Mouse (Mus musculus) lung, adult 18-20 months (tissue): Measurements from ENCODE around the gene Dhrs3.
A peak's percentile ranks its signal among the peaks of the same experiment; 100 is the strongest.

Source experiments
- DNase-seq, 2 experiments: peaks; one replicate each; pipeline ENCODE4 v3.0.0; 2022; ENCODE audit warnings: mixed read lengths in 2 of 2

Gene Dhrs3

GRCm38 (mm10) chr4:144942433-144942832, 49.8 kb downstream of the Dhrs3 start:
- DNase-seq, result no peak

GRCm38 (mm10) chr4:144943273-144943672, 50.6 kb downstream of the Dhrs3 start:
- DNase-seq, result no peak

- peak; percentile 81 to 88 for DNase-seq
Measured at GRCm38 (mm10) chr4:144947738-144948390, 55.2 kb downstream of the Dhrs3 start.

GRCm38 (mm10) chr4:144949441-144950326, 57.1 kb downstream of the Dhrs3 start:
- DNase-seq, result peak; percentile 85 to 91

- no peak for DNase-seq
Measured at GRCm38 (mm10) chr4:144950327-144950711, 57.7 kb downstream of the Dhrs3 start.

GRCm38 (mm10) chr4:144950883-144951282, 58.3 kb downstream of the Dhrs3 start:
- no peak for DNase-seq

- DNase-seq, result no peak
Measured at GRCm38 (mm10) chr4:144951859-144952258, 59.2 kb downstream of the Dhrs3 start.

- DNase-seq, result no peak
Measured at GRCm38 (mm10) chr4:144953421-144953820, 60.8 kb downstream of the Dhrs3 start.

GRCm38 (mm10) chr4:144955863-144956262, 63.2 kb downstream of the Dhrs3 start:
- DNase-seq, result peak in 1 of 2 experiments; percentile 62

- no peak for DNase-seq
Measured at GRCm38 (mm10) chr4:144956293-144956692, 63.7 kb downstream of the Dhrs3 start.

- DNase-seq, result peak; percentile 90 to 94
Measured at GRCm38 (mm10) chr4:144957186-144957585, 64.6 kb downstream of the Dhrs3 start.

- DNase-seq, result peak in 1 of 2 experiments; percentile 48
Measured at GRCm38 (mm10) chr4:144957721-144958120, 65.1 kb downstream of the Dhrs3 start.

- DNase-seq, result peak; percentile 92 to 95
Measured at GRCm38 (mm10) chr4:144960188-144960904, 67.7 kb downstream of the Dhrs3 start.

- peak in 1 of 2 experiments; percentile 51 for DNase-seq
Measured at GRCm38 (mm10) chr4:144961232-144961631, 68.6 kb downstream of the Dhrs3 start.

GRCm38 (mm10) chr4:144961696-144962095, 69.1 kb downstream of the Dhrs3 start:
- DNase-seq, result no peak

- no peak for DNase-seq
Measured at GRCm38 (mm10) chr4:144965255-144965654, 72.6 kb downstream of the Dhrs3 start.

GRCm38 (mm10) chr4:144968371-144968770, 75.7 kb downstream of the Dhrs3 start:
- no peak for DNase-seq

GRCm38 (mm10) chr4:144969030-144969429, 76.4 kb downstream of the Dhrs3 start:
- peak in 1 of 2 experiments; percentile 57 for DNase-seq

GRCm38 (mm10) chr4:144971048-144971447, 78.4 kb downstream of the Dhrs3 start:
- DNase-seq, result no peak

GRCm38 (mm10) chr4:144972948-144973720, 80.5 kb downstream of the Dhrs3 start:
- no peak for DNase-seq

- DNase-seq, result no peak
Measured at GRCm38 (mm10) chr4:144974458-144974857, 81.8 kb downstream of the Dhrs3 start.

- DNase-seq, result no peak
Measured at GRCm38 (mm10) chr4:144975505-144975904, 82.9 kb downstream of the Dhrs3 start.
